9 mouse cellular contexts compared by ENCODE assay signal in the genomic region with DNA sequence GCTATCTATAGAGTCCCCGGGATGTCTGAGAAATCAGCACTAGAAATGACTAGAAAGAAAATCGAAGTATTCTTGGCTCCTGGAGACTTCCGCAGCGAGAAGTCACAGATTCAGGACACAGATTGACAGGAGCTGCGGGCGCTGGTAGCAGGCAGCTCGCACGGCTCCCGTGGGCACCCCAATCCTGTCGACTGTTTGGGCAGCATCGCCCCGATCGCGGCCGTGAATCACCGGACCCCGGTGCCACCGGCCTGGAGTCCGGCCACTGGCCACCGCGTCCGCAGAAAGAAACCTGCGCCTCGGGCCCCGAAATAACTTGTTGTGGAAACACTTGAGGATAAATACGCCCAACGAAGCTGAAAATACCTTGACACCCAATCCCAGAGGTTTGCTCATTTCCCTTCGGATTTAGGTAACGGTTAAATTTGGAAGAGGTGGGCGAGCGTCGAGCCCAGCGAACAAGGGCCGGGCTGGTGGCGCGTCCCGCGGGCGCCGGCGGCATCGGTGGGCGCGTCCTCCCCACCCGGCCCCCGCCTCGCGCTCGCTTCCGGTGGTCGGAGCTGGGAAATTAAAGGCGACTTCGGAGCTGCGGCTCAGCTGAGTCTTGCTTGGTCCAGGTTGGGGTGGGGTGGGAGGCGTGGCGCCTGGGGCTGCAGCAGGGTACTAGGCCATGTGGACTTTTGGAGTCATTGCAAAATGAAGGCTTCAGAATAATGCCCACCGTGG. TPM values are rescaled to one million over a fixed set of nuclear protein-coding genes. Genes with fewer than 3 reads are reported as not detected.
DNase-seq lines count a peak whose midpoint lies in the region; ATAC-seq and TF ChIP-seq lines count a peak whose summit lies in the region.
"Had no signal": no experiment of that assay in that cellular context is flagged by ENCODE, and none has a peak within 500 bp of the region (broad histone marks: within the 10 kb centered on the region; RNA-seq: fewer than 3 reads in every experiment).

No protein-coding gene starts in this region.

- TF ChIP-seq POLR2A in thymus, adult 2 months (IDR thresholded peaks at IDR 0.05; ENCODE audit: control insufficient read depth, extremely low read depth, insufficient read depth, low read length, poor library complexity) = 0 out of 2 replicates have a peak, but pooled peaks have one; percentile 5

- H3K9ac ChIP-seq in hindbrain, embryonic 16.5 days (ENCODE audit: low read depth, low read length) = no peak overlapping the region

- no peaks in the 10 kb centered on the region for H3K27me3 ChIP-seq in thymus, adult 2 months (ENCODE audit: control insufficient read depth, insufficient read depth, low read length)
- peaks cover 47% of the 10 kb centered on the region for H3K27me3 ChIP-seq in hindbrain, embryonic 16.5 days (replicated peaks; ENCODE audit: control insufficient read depth, insufficient read depth, low read length)

- no peaks in the 10 kb centered on the region for H3K9me3 ChIP-seq in hindbrain, embryonic 16.5 days (ENCODE audit: control insufficient read depth, low read length)

- peak overlapping the region; percentile 49 for H3K4me2 ChIP-seq in hindbrain, embryonic 16.5 days (ENCODE audit: low read length)

- TF ChIP-seq CTCF in thymus, adult 2 months (IDR thresholded peaks at IDR 0.05; ENCODE audit: borderline replicate concordance, control insufficient read depth, extremely low read depth, insufficient read depth, low read length, poor library complexity) = no peak

- H3K4me1 ChIP-seq in thymus, adult 2 months (replicated peaks; ENCODE audit: control insufficient read depth, insufficient read depth, low read length) = peaks cover 23% of the 10 kb centered on the region
- peaks cover 34% of the 10 kb centered on the region for H3K4me1 ChIP-seq in hindbrain, embryonic 16.5 days (ENCODE audit: control insufficient read depth, insufficient read depth, low read depth, low read length)

- H3K27ac ChIP-seq in thymus, adult 2 months (ENCODE audit: control insufficient read depth, insufficient read depth, low read length) = peak overlapping the region; percentile 86
- H3K27ac ChIP-seq in hindbrain, embryonic 16.5 days (ENCODE audit: low read depth, low read length) = no peak overlapping the region

- ATAC-seq in hindbrain, embryonic 16.5 days = no peak
- ATAC-seq in megakaryocyte progenitor cell, adult 5-6 weeks (replicated peaks; ENCODE audit: poor library complexity) = peak; percentile 1; the same call in 1 of the 2 replicates

- peak overlapping the region; percentile 78 for H3K4me3 ChIP-seq in thymus, adult 2 months (ENCODE audit: control insufficient read depth, insufficient read depth, low read length)
- peak overlapping the region; percentile 25 for H3K4me3 ChIP-seq in hindbrain, embryonic 16.5 days (ENCODE audit: low read length)

- DNase-seq in adrenal gland, adult (ENCODE audit: inconsistent age in 2 of 2, low spot score in 1 of 2) = peak; percentile 9 to 57
- no peak for DNase-seq in adrenal gland, postnatal 4 days (ENCODE audit: low spot score in 2 of 2)
- peak; percentile 52 for DNase-seq in thymus, adult 2 months
- no peak for DNase-seq in thymus, adult 18-20 months
- DNase-seq in thymus, postnatal 25 days = peak; percentile 54
- no peak for DNase-seq in frontal cortex, postnatal 25 days (ENCODE audit: low spot score in 2 of 2)

- WGBS in thymus, adult 2 months = under 1% methylated on average over 57 of the region's 57 CpGs
- under 1% methylated on average over 52 of the region's 57 CpGs for WGBS in hindbrain, embryonic 16.5 days

- H3K36me3 ChIP-seq in thymus, adult 2 months (ENCODE audit: control insufficient read depth, insufficient read depth, low read length) = peaks cover 5% of the 10 kb centered on the region
- H3K36me3 ChIP-seq in hindbrain, embryonic 16.5 days (ENCODE audit: control insufficient read depth, insufficient read depth, low read length) = no peaks in the 10 kb centered on the region

RNA-seq across cellular contexts. Expression of a gene that starts 0.6 kb away (rescaled TPM):
- under 1 TPM; 0.59 to 0.62 TPM for total RNA-seq in adrenal gland, postnatal 4 days (2021)
- polyA plus RNA-seq in thymus, adult 2 months (2012; rRNA removed) = 191 and 219 TPM in 2 replicates
- 0.09 TPM in 1 of 2 replicates, not detected in the other for polyA plus RNA-seq in hindbrain, embryonic 16.5 days (2015; fragmentation: Nextera tagmentation; extraction: Ambion mirVana)
- total RNA-seq in megakaryocyte progenitor cell, adult 5-6 weeks (2015) = 45.2 and 47.9 TPM in 2 replicates
- total RNA-seq in megakaryocyte progenitor cell, adult 5-6 weeks (2017) = 57.9 and 61.6 TPM in 2 replicates
- polyA plus RNA-seq: cerebellum, adult 2 months had no signal

Comparison
In these comparisons a context has a peak if more than half of its experiments do, and no peak if none do; other contexts are left out.
1. DNase-seq: peak in adrenal gland, adult (2 of 2), thymus, adult 2 months (single experiment) and thymus, postnatal 25 days (single experiment); none in adrenal gland, postnatal 4 days (0 of 2), thymus, adult 18-20 months (0 of 2) and frontal cortex, postnatal 25 days (0 of 2).
2. RNA of a gene that starts 0.6 kb away (total RNA-seq): 45.2 to 61.6 TPM in megakaryocyte progenitor cell, adult 5-6 weeks; 0.59 to 0.62 TPM in adrenal gland, postnatal 4 days; every median in the first group is over 10 times any median in the second.